Mouse (Mus musculus) MEL (cell line): Measurements from ENCODE around the gene Htatip2. TPM values are rescaled to one million over a fixed set of nuclear protein-coding genes. Genes with fewer than 3 reads are reported as not detected.

ENCODE experiments used
- DNase-seq: peaks from one replicate; pipeline ENCODE4 v3.0.0; 2011; ENCODE audit warnings: low read depth, low spot score
- H3K27ac ChIP-seq: 2 replicates; pipeline ENCODE4 v1.5.1; 2012; ENCODE audit warnings: low read depth, mild to moderate bottlenecking, control low read depth, low read length, moderate library complexity; ENCODE audit not compliant: control insufficient read depth
- H3K27me3 ChIP-seq, 2 experiments: fragments of 150-350 bp in 1 of 2; sonication (generic) in 1 of 2; 2 replicates each; pipeline ENCODE4 v1.6.1; 2012; ENCODE audit warnings: low read length in 2 of 2, mild to moderate bottlenecking in 2 of 2, improper control_type of control experiment in 1 of 2, moderate library complexity in 1 of 2; ENCODE audit not compliant: insufficient read depth in 2 of 2, control insufficient read depth in 1 of 2
- H3K36me3 ChIP-seq, 2 experiments: 2 replicates each; pipeline ENCODE4 v1.6.1; 2012 to 2014; ENCODE audit warnings: low read length in 2 of 2, improper control_type of control experiment in 1 of 2, inconsistent platforms in 1 of 2, mild to moderate bottlenecking in 1 of 2; ENCODE audit not compliant: insufficient read depth in 2 of 2, control insufficient read depth in 1 of 2
- H3K4me1 ChIP-seq, 2 experiments: fragments of 150-350 bp in 1 of 2; sonication (generic) in 1 of 2; 2 replicates each; pipeline ENCODE4 v1.6.1; 2012; ENCODE audit warnings: low read length in 2 of 2, improper control_type of control experiment in 1 of 2, mild to moderate bottlenecking in 1 of 2; ENCODE audit not compliant: insufficient read depth in 2 of 2, control insufficient read depth in 1 of 2
- H3K4me3 ChIP-seq, 2 experiments: fragments of 150-350 bp in 1 of 2; sonication (generic) in 1 of 2; 2 replicates each; pipeline ENCODE4 v1.5.1; 2012; ENCODE audit warnings: low read depth in 2 of 2, low read length in 2 of 2, mild to moderate bottlenecking in 2 of 2, moderate library complexity in 2 of 2, control low read depth in 1 of 2, improper control_type of control experiment in 1 of 2; ENCODE audit not compliant: control insufficient read depth in 1 of 2, insufficient read depth in 1 of 2
- H3K79me2 ChIP-seq: 2 replicates; pipeline ENCODE4 v1.6.1; 2012; ENCODE audit warnings: mild to moderate bottlenecking, low read length, moderate library complexity; ENCODE audit not compliant: control insufficient read depth, poor library complexity, insufficient read depth
- H3K9ac ChIP-seq: 2 replicates; pipeline ENCODE4 v1.6.1; 2012; ENCODE audit warnings: low read depth, mild to moderate bottlenecking, control low read depth, low read length, moderate library complexity; ENCODE audit not compliant: control insufficient read depth, poor library complexity, severe bottlenecking
- H3K9me3 ChIP-seq: fragments of 150-350 bp; sonication (generic); replicated peaks from 2 replicates; pipeline ENCODE4 v1.6.1; 2012; ENCODE audit warnings: mild to moderate bottlenecking, low read length, improper control_type of control experiment, moderate library complexity; ENCODE audit not compliant: insufficient read depth
- BHLHE40 ChIP-seq: IDR thresholded peaks from 2 replicates; pipeline ENCODE4 v1.6.1; 2012; ENCODE audit warnings: low read depth, mild to moderate bottlenecking, inconsistent platforms, low read length, improper control_type of control experiment, borderline replicate concordance
- CTCF ChIP-seq, 3 experiments: IDR thresholded peaks in 2 of 3; conservative IDR thresholded peaks in 1 of 3; 2 replicates each; pipeline ENCODE4 v1.5.1; 2011 to 2012; ENCODE audit warnings: low read length in 3 of 3, low read depth in 2 of 3, mild to moderate bottlenecking in 2 of 3, improper control_type of control experiment in 1 of 3, inconsistent platforms in 1 of 3, mixed read lengths in 1 of 3, moderate library complexity in 1 of 3; ENCODE audit not compliant: control insufficient read depth in 1 of 3, insufficient read depth in 1 of 3, poor library complexity in 1 of 3, severe bottlenecking in 1 of 3
- EP300 ChIP-seq, 2 experiments: IDR thresholded peaks; 2 replicates each; pipeline ENCODE4 v1.6.1; 2011; ENCODE audit warnings: improper control_type of control experiment in 2 of 2, low read length in 2 of 2, low read depth in 1 of 2, mild to moderate bottlenecking in 1 of 2
- ETS1 ChIP-seq: IDR thresholded peaks from 2 replicates; pipeline ENCODE4 v1.6.1; 2012; ENCODE audit warnings: low read depth, mild to moderate bottlenecking, inconsistent platforms, low read length, improper control_type of control experiment, moderate library complexity
- GATA1 ChIP-seq: IDR thresholded peaks from 2 replicates; pipeline ENCODE4 v1.6.1; 2011; ENCODE audit warnings: low read depth, low read length, improper control_type of control experiment
- HCFC1 ChIP-seq: IDR thresholded peaks from 2 replicates; pipeline ENCODE4 v1.6.1; 2012; ENCODE audit warnings: low read depth, mild to moderate bottlenecking, inconsistent platforms, low read length, improper control_type of control experiment, moderate library complexity
- JUND ChIP-seq: IDR thresholded peaks from 2 replicates; pipeline ENCODE4 v1.6.1; 2011; ENCODE audit warnings: low read depth, mild to moderate bottlenecking, improper control_type of control experiment, low read length
- MYB ChIP-seq: IDR thresholded peaks from 2 replicates; pipeline ENCODE4 v1.6.1; 2011; ENCODE audit warnings: mild to moderate bottlenecking, low read depth, low read length, improper control_type of control experiment
- POLR2A ChIP-seq, 2 experiments: IDR thresholded peaks; 2 replicates each; pipeline ENCODE4 v1.6.1; 2011 to 2012; ENCODE audit warnings: low read length in 2 of 2, mild to moderate bottlenecking in 2 of 2, control low read depth in 1 of 2, improper control_type of control experiment in 1 of 2, low read depth in 1 of 2, moderate library complexity in 1 of 2; ENCODE audit not compliant: control insufficient read depth in 1 of 2, insufficient read depth in 1 of 2, poor library complexity in 1 of 2
- POLR2AphosphoS2 ChIP-seq: IDR thresholded peaks from 2 replicates; pipeline ENCODE4 v1.6.1; 2011; ENCODE audit warnings: low read length, improper control_type of control experiment
- RCOR1 ChIP-seq: IDR thresholded peaks from 2 replicates; pipeline ENCODE4 v1.6.1; 2012; ENCODE audit warnings: low read depth, mild to moderate bottlenecking, inconsistent platforms, low read length, improper control_type of control experiment
- TAL1 ChIP-seq: IDR thresholded peaks from 2 replicates; pipeline ENCODE4 v1.6.1; 2012; ENCODE audit warnings: mild to moderate bottlenecking, inconsistent platforms, low read length, moderate library complexity, mixed read lengths
- TBP ChIP-seq: IDR thresholded peaks from 2 replicates; pipeline ENCODE4 v1.8.0; 2011; ENCODE audit warnings: low read depth, low read length, improper control_type of control experiment
- TCF12 ChIP-seq: IDR thresholded peaks from 2 replicates; pipeline ENCODE4 v1.6.1; 2014; ENCODE audit warnings: low read depth, mild to moderate bottlenecking, inconsistent platforms, low read length, improper control_type of control experiment, moderate library complexity
- USF1 ChIP-seq: IDR thresholded peaks from 2 replicates; pipeline ENCODE4 v1.6.1; 2014; ENCODE audit warnings: low read depth, mild to moderate bottlenecking, inconsistent platforms, low read length, improper control_type of control experiment, moderate library complexity
- ZKSCAN1 ChIP-seq: IDR thresholded peaks from 2 replicates; pipeline ENCODE4 v1.6.1; 2012; ENCODE audit warnings: low read depth, mild to moderate bottlenecking, inconsistent platforms, low read length, improper control_type of control experiment, moderate library complexity
- polyA plus RNA-seq, 2 experiments: library from polyadenylated mRNA; stranded (reverse) in 1 of 2; unstranded in 1 of 2; fragments of >175 nt in 1 of 2; fragments of >200 nt in 1 of 2; gene quantifications; 2 replicates each; pipeline versions ENCODE4 v1.2.1 to v1.2.4; 2012; ENCODE audit warnings: low replicate concordance in 2 of 2, low read depth in 1 of 2; ENCODE audit not compliant: insufficient read length in 2 of 2, insufficient read depth in 1 of 2, missing spikeins in 1 of 2
- total RNA-seq: library from RNA; depleted of rRNA; stranded (reverse); fragments of 300-350 nt; gene quantifications from 2 replicates; pipeline ENCODE4 v1.2.3, GENCODE M21; 2012

The Htatip2 gene
- total and polyA plus RNA-seq, 3 experiments, result 22.5 to 37.8 TPM; not detected in 1

- Histone ChIP-seq H3K36me3 (peaks cover 29 to 40% of the 10 kb centered on the region in 2 experiments), H3K4me1 (peaks cover 18 to 20% of the 10 kb centered on the region in 2 experiments)
- TF ChIP-seq ETS1 (peak; percentile 65), POLR2AphosphoS2 (no peak), GATA1 (peak; percentile 83), TAL1 (peak; percentile 61), TCF12 (peak; percentile 86), EP300 (IDR thresholded peaks at IDR 0.05; ENCODE audit: low read depth in 1 of 2, low read length in 2 of 2) (peak; percentile 71 to 75), MYB (peak; percentile 32; the same call in 1 of the 2 replicates), ZKSCAN1 (no peak), RCOR1 (peak; percentile 72), JUND (no peak)
These were observed 46.7 kb downstream of the Htatip2 start for GRCm38 (mm10) chr7:49805618-49806017.

GRCm38 (mm10) chr7:49807093-49807682 is 48.3 kb downstream of the Htatip2 start:
- H3K36me3 ChIP-seq, result peaks cover 24 to 29% of the 10 kb centered on the region in 2 experiments
- H3K9ac ChIP-seq, result no peak overlapping the region
- DNase-seq, result no peak
- no peak overlapping the region for H3K27ac ChIP-seq
- no peaks in the 10 kb centered on the region for H3K27me3 ChIP-seq
- H3K9me3 ChIP-seq, result no peaks in the 10 kb centered on the region
- H3K4me1 ChIP-seq, result peaks cover 18 to 20% of the 10 kb centered on the region in 2 experiments
- H3K4me3 ChIP-seq, result no peak overlapping the region
- TF ChIP-seq TBP, result no peak
- TF ChIP-seq USF1, result no peak
- no peak for TF ChIP-seq POLR2A (IDR thresholded peaks at IDR 0.05; ENCODE audit: control insufficient read depth in 1 of 2, insufficient read depth in 1 of 2, low read depth in 1 of 2, low read length in 2 of 2, poor library complexity in 1 of 2)
- no peak for TF ChIP-seq CTCF (IDR thresholded peaks at IDR 0.05 in 2 of 3, conservative IDR thresholded peaks at IDR 0.05 in 1 of 3; ENCODE audit: control insufficient read depth in 1 of 3, insufficient read depth in 1 of 3, low read depth in 2 of 3, low read length in 3 of 3, poor library complexity in 1 of 3, severe bottlenecking in 1 of 3)
- TF ChIP-seq GATA1, result no peak
- TF ChIP-seq POLR2AphosphoS2, result no peak
- TF ChIP-seq HCFC1, result no peak
- TF ChIP-seq BHLHE40, result 0 out of 2 replicates have a peak, but pooled peaks have one; percentile 19
- H3K79me2 ChIP-seq, result no peaks in the 10 kb centered on the region

More at GRCm38 (mm10) chr7:49805618-49806017, 46.7 kb downstream of the Htatip2 start:
- Histone ChIP-seq H3K27ac (peak overlapping the region; percentile 59), H3K9ac (no peak overlapping the region), H3K27me3 (no peaks in the 10 kb centered on the region), H3K4me3 (no peak overlapping the region), H3K79me2 (no peaks in the 10 kb centered on the region), H3K9me3 (no peaks in the 10 kb centered on the region)
- peak; percentile 45 for DNase-seq
